Mouse (Mus musculus): ENCODE measurements around the gene Kera. TPM values are rescaled to one million over a fixed set of nuclear protein-coding genes. Genes with fewer than 3 reads are reported as not detected.

Kera gene
- polyA plus RNA-seq, 1 experiment from 2014 or later: 0.20 TPM

DNA sequence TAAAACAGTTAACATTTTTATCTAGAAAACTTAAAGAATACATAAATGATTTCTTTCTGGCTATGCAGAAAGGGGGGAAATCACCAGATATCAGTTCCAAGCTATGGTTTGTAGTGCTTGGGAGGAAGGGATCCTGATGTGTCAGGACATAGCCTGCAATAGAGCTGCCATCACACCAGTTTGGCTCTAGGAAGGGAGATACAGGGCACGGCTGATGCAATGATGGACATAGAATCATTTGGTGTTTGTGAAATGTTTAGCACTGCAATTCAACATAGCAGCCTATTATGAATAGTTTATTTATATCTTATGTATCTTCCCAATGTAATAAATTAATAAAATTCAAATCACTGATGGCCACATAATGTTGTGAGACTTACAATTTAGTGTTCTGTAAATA, 15.6 kb downstream of the Kera start:
- no peaks in the 10 kb centered on the region for H3K36me3 ChIP-seq
- ATAC-seq: no peak
- no peak overlapping the region for H3K4me2 ChIP-seq (replicated peaks)
- H3K4me3 ChIP-seq (replicated peaks): no peak overlapping the region
- no peak overlapping the region for H3K27ac ChIP-seq
- no peak overlapping the region for H3K9ac ChIP-seq
- no peaks in the 10 kb centered on the region for H3K4me1 ChIP-seq (replicated peaks)
- 86% methylated on average over 1 of the region's 1 CpGs for WGBS
- H3K9me3 ChIP-seq: no peaks in the 10 kb centered on the region
- H3K27me3 ChIP-seq (replicated peaks): no peaks in the 10 kb centered on the region

- 38% methylated on average over 2 of the region's 2 CpGs for WGBS
- H3K4me1 ChIP-seq (replicated peaks): no peaks in the 10 kb centered on the region
- H3K9ac ChIP-seq: no peak overlapping the region
- H3K27ac ChIP-seq: no peak overlapping the region
- H3K4me2 ChIP-seq (replicated peaks): no peak overlapping the region
- no peaks in the 10 kb centered on the region for H3K27me3 ChIP-seq (replicated peaks)
- 0 out of 2 replicates have a peak, but pooled peaks have one; percentile 43 for ATAC-seq
- H3K9me3 ChIP-seq: no peaks in the 10 kb centered on the region
- H3K36me3 ChIP-seq: no peaks in the 10 kb centered on the region
- no peak overlapping the region for H3K4me3 ChIP-seq (replicated peaks)
Observed at GRCm38 (mm10) chr10:97624381-97624780, 17.7 kb downstream of the Kera start.

- H3K27ac ChIP-seq: no peak overlapping the region
- H3K9ac ChIP-seq: no peak overlapping the region
- no peaks in the 10 kb centered on the region for H3K4me1 ChIP-seq (replicated peaks)
- no peaks in the 10 kb centered on the region for H3K27me3 ChIP-seq (replicated peaks)
- H3K9me3 ChIP-seq: no peaks in the 10 kb centered on the region
- 45% methylated on average over 4 of the region's 4 CpGs for WGBS
- H3K4me3 ChIP-seq (replicated peaks): no peak overlapping the region
- no peak overlapping the region for H3K4me2 ChIP-seq (replicated peaks)
- ATAC-seq: no peak
- no peaks in the 10 kb centered on the region for H3K36me3 ChIP-seq
Observed at GRCm38 (mm10) chr10:97625116-97625515, 18.4 kb downstream of the Kera start.

- Histone ChIP-seq H3K4me1 (replicated peaks) (no peaks in the 10 kb centered on the region), H3K36me3 (no peaks in the 10 kb centered on the region), H3K9me3 (no peaks in the 10 kb centered on the region), H3K4me3 (replicated peaks) (no peak overlapping the region), H3K9ac (no peak overlapping the region), H3K4me2 (replicated peaks) (no peak overlapping the region), H3K27ac (no peak overlapping the region), H3K27me3 (replicated peaks) (no peaks in the 10 kb centered on the region)
- WGBS: 83% methylated on average over 1 of the region's 1 CpGs
- no peak for ATAC-seq
Observed at GRCm38 (mm10) chr10:97626543-97626942, 19.9 kb downstream of the Kera start.

DNA sequence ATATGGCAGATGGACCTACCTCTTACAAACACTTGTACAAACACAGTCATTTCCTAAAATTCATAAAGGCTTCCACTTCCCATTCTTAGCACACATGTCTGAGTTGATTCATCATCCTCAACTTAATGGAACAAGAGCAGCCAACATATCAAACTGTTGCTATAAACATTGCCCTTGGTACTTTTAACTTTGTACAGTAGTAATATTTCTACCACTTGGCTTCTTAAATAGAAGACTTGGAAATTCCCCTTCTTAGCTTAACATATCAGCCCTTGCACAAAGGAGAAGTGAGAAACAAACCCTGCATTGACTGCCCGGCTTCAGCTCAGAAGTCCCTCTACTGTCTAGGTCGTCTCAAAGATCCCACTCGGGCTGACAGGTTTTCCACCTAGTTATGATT, 24.4 kb downstream of the Kera start:
- Histone ChIP-seq H3K27ac (no peak overlapping the region), H3K4me2 (replicated peaks) (no peak overlapping the region), H3K27me3 (replicated peaks) (no peaks in the 10 kb centered on the region), H3K9ac (no peak overlapping the region), H3K9me3 (no peaks in the 10 kb centered on the region), H3K4me3 (replicated peaks) (no peak overlapping the region), H3K4me1 (replicated peaks) (no peaks in the 10 kb centered on the region), H3K36me3 (no peaks in the 10 kb centered on the region)
- no peak for ATAC-seq
- WGBS: 72% methylated on average over 3 of the region's 3 CpGs

GRCm38 (mm10) chr10:97641926-97642325, 35.2 kb downstream of the Kera start:
- H3K4me3 ChIP-seq (replicated peaks): no peak overlapping the region
- ATAC-seq: no peak
- H3K27ac ChIP-seq: no peak overlapping the region
- no peak overlapping the region for H3K9ac ChIP-seq
- H3K4me1 ChIP-seq (replicated peaks): no peaks in the 10 kb centered on the region
- no peaks in the 10 kb centered on the region for H3K9me3 ChIP-seq
- WGBS: 92% methylated on average over 2 of the region's 2 CpGs
- H3K4me2 ChIP-seq (replicated peaks): no peak overlapping the region
- H3K36me3 ChIP-seq: no peaks in the 10 kb centered on the region
- H3K27me3 ChIP-seq (replicated peaks): no peaks in the 10 kb centered on the region

GRCm38 (mm10) chr10:97643768-97644167, 37.1 kb downstream of the Kera start, which contains the start of gene Epyc:
Gene Epyc (plus strand): TSS chr10:97644068.
- 81% methylated on average over 2 of the region's 2 CpGs for WGBS
- no peak for ATAC-seq
- H3K9me3 ChIP-seq: no peaks in the 10 kb centered on the region

DNA sequence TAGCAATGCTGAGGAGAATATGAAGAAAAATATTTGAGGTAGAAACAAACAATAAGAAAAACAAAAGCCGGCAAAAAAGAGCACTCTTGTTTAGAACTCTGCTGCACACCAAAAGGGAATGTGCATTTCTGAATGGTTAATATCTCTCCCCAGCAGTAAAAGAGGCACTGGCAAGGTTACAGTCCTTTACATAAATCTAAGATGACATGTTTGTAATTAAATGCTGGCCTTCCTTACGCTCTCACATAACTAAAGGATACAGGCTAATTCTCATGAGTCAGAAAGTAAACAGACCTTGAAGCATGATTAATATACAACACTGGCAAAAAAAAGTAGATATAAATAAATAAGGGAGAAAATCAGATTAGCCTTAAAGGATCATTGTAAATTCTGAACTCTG, 43.7 kb downstream of the Kera start:
- ATAC-seq: peak; percentile 63
- H3K9ac ChIP-seq: no peak overlapping the region
- no peaks in the 10 kb centered on the region for H3K27me3 ChIP-seq (replicated peaks)
- no peaks in the 10 kb centered on the region for H3K36me3 ChIP-seq
- no peak overlapping the region for H3K27ac ChIP-seq
- WGBS: 25% methylated on average over 2 of the region's 2 CpGs
- H3K4me3 ChIP-seq (replicated peaks): no peak overlapping the region
- H3K9me3 ChIP-seq: no peaks in the 10 kb centered on the region
- no peak overlapping the region for H3K4me2 ChIP-seq (replicated peaks)
- H3K4me1 ChIP-seq (replicated peaks): no peaks in the 10 kb centered on the region

More at GRCm38 (mm10) chr10:97643768-97644167, 37.1 kb downstream of the Kera start, which contains the start of gene Epyc:
- Histone ChIP-seq H3K4me2 (replicated peaks) (no peak within 1 kb of the TSS), H3K4me1 (replicated peaks) (no peaks in the 10 kb centered on the region), H3K4me3 (replicated peaks) (no peak within 1 kb of the TSS), H3K9ac (no peak within 1 kb of the TSS), H3K27ac (no peak within 1 kb of the TSS), H3K27me3 (replicated peaks) (no peaks in the 10 kb centered on the region), H3K36me3 (no peaks in the 10 kb centered on the region)

DNA sequence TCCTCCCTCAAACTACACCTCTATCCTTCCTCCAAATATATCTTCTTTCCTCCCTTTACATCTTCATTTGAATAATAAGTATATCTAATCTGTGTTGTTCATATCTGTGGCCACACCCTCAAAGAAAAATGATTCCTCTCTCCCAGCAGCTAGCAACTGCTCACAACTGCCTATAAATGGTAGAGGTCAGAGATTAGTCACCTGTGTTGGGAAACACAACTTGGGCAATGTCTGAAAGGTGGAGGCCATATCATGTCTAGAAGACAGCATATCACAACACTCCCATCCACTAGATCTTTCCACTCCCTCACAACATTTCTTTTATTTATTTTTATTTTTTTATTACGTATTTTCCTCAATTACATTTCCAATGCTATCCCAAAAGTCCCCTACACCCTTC, 52.8 kb downstream of the Kera start:
- no peak overlapping the region for H3K4me2 ChIP-seq (replicated peaks)
- ATAC-seq: no peak
- H3K27ac ChIP-seq: no peak overlapping the region
- no peaks in the 10 kb centered on the region for H3K27me3 ChIP-seq (replicated peaks)
- H3K4me1 ChIP-seq (replicated peaks): no peaks in the 10 kb centered on the region
- no peak overlapping the region for H3K4me3 ChIP-seq (replicated peaks)
- H3K36me3 ChIP-seq: no peaks in the 10 kb centered on the region
- no peaks in the 10 kb centered on the region for H3K9me3 ChIP-seq
- WGBS: 93% methylated on average over 1 of the region's 1 CpGs
- H3K9ac ChIP-seq: no peak overlapping the region

Other genes with a start within 250 kb of the Kera start
- gene Dcn, start 127.3 kb upstream of the Kera start, polyA plus RNA-seq (2015; fragmentation: Nextera tagmentation; extraction: Ambion mirVana): 413 and 497 TPM in 2 replicates
- 233 and 290 TPM in 2 replicates for gene Lum, start 41.8 kb upstream of the Kera start, polyA plus RNA-seq (2015; fragmentation: Nextera tagmentation; extraction: Ambion mirVana)
- 0.35 and 0.48 TPM in 2 replicates for gene Epyc, start 37.2 kb downstream of the Kera start, polyA plus RNA-seq (2015; fragmentation: Nextera tagmentation; extraction: Ambion mirVana)
- gene Ccer1, start 86.2 kb downstream of the Kera start, polyA plus RNA-seq (2015; fragmentation: Nextera tagmentation; extraction: Ambion mirVana): not detected in 2 replicates
- not detected in 2 replicates for gene C030005K15Rik, start 119.9 kb downstream of the Kera start, polyA plus RNA-seq (2015; fragmentation: Nextera tagmentation; extraction: Ambion mirVana)